Mouse (Mus musculus) C2C12 (cell line): ENCODE results near the gene Sh3rf3. TPM values are rescaled to one million over a fixed set of nuclear protein-coding genes. Genes with fewer than 3 reads are reported as not detected.

Experiments used
- H3K27me3 ChIP-seq: one replicate; pipeline ENCODE4 v1.6.1; 2011; ENCODE audit not compliant: control insufficient read depth, insufficient read depth, insufficient read length
- H3K36me3 ChIP-seq: one replicate; pipeline ENCODE4 v1.6.1; 2011; ENCODE audit not compliant: control insufficient read depth, insufficient read depth
- H3K4me3 ChIP-seq: one replicate; pipeline ENCODE4 v1.5.1; 2011; ENCODE audit warnings: mild to moderate bottlenecking, control low read depth; ENCODE audit not compliant: poor library complexity, insufficient read depth, severe bottlenecking
- H3K79me2 ChIP-seq: one replicate; pipeline ENCODE4 v1.6.1; 2011; ENCODE audit not compliant: control insufficient read depth, insufficient read depth
- H3K79me3 ChIP-seq: one replicate; pipeline ENCODE4 v1.6.1; 2011; ENCODE audit warnings: low read depth, control low read depth
- H3ac ChIP-seq: one replicate; pipeline ENCODE3; 2011; ENCODE audit warnings: low read depth; ENCODE audit not compliant: control insufficient read depth, insufficient read length
- CEBPB ChIP-seq: IDR thresholded peaks from one replicate; pipeline ENCODE4 v1.6.1; 2011; ENCODE audit warnings: low read depth, mild to moderate bottlenecking, control low read depth, moderate library complexity
- CTCF ChIP-seq: IDR thresholded peaks from one replicate; pipeline ENCODE4 v1.5.1; 2011; ENCODE audit not compliant: control insufficient read depth, insufficient read depth, insufficient read length
- FOSL1 ChIP-seq: IDR thresholded peaks from one replicate; pipeline ENCODE4 v1.8.0; 2011; ENCODE audit warnings: mild to moderate bottlenecking, low read length; ENCODE audit not compliant: poor library complexity, insufficient read depth, severe bottlenecking
- MAX ChIP-seq: IDR thresholded peaks from one replicate; pipeline ENCODE4 v1.6.1; 2011; ENCODE audit warnings: mild to moderate bottlenecking, control low read depth
- MYOD1 ChIP-seq: IDR thresholded peaks from one replicate; pipeline ENCODE4 v1.6.1; 2011; ENCODE audit warnings: low read depth; ENCODE audit not compliant: control insufficient read depth, insufficient read length
- MYOG ChIP-seq: IDR thresholded peaks from one replicate; pipeline ENCODE4 v1.6.1; 2011; ENCODE audit not compliant: control insufficient read depth, insufficient read length; ENCODE audit errors: extremely low read depth
- USF1 ChIP-seq: IDR thresholded peaks from one replicate; pipeline ENCODE4 v1.6.1; 2011; ENCODE audit warnings: low read depth, mild to moderate bottlenecking, control low read depth, moderate library complexity
- polyA plus RNA-seq: library from polyadenylated mRNA; unstranded; fragments of >200 nt; fragmentation: generic; extraction: Trizol; gene quantifications from one replicate; pipeline ENCODE4 v1.2.1, GENCODE M21; 2012; ENCODE audit warnings: missing spikeins

Gene Sh3rf3
- polyA plus RNA-seq, 1 experiment: 0.14 TPM

DNA sequence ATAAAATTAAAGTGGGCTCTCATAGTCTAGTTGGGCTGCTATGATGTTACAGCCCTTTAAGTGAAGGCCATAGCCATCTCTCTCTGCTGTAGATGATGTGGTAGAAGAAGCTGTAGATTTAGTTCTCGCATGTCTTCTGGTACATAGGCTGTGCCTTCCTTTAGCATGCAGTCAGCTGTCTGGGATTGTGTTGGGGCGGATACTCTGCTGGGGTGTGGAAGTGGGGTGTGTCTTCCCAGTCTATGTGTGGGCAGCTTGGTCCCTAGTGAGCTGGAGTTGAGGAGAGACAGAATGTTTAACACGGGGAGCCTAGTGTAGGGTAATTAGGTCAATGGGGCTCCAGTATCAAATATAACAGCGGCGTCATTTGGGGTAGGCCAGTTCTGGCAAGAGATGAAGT is 82.3 kb downstream of the Sh3rf3 start:
- no peak overlapping the region for H3ac ChIP-seq
- H3K36me3 ChIP-seq: no peaks in the 10 kb centered on the region
- H3K79me3 ChIP-seq: no peaks in the 10 kb centered on the region
- H3K79me2 ChIP-seq: no peaks in the 10 kb centered on the region
- TF ChIP-seq CTCF: no peak
- TF ChIP-seq MYOG: no peak
- TF ChIP-seq FOSL1: no peak
- H3K27me3 ChIP-seq: no peaks in the 10 kb centered on the region
- H3K4me3 ChIP-seq: no peak overlapping the region

DNA sequence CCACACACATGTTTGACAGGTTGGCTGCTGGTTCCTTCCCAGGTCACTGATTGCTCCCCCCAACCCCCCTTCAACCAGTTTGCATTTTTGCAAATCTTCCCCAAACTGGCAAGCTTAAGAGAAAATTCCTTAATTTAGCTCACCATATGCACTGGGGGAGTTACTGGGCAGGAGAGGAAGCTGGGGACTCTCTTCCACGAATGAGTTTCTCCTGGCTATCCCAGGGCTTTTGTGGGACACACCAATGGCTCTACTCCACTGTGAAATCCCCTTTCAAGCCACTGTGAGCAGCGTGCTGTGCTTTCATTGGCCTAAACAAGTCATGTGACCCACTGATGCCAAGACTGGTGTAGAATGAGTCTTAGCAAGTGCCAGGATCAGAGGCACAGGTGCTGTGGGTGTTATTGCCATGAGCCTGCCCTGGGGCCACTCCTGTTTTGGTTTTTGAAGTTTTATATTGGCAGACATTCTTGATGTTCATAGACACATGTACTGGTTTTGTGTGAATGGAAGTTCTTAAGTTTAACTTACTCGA is 83.9 kb downstream of the Sh3rf3 start:
- TF ChIP-seq MAX: no peak
- no peak for TF ChIP-seq USF1
- TF ChIP-seq CEBPB: no peak
- no peak for TF ChIP-seq MYOG
- TF ChIP-seq CTCF: no peak
- no peak for TF ChIP-seq MYOD1
- no peak for TF ChIP-seq FOSL1

DNA sequence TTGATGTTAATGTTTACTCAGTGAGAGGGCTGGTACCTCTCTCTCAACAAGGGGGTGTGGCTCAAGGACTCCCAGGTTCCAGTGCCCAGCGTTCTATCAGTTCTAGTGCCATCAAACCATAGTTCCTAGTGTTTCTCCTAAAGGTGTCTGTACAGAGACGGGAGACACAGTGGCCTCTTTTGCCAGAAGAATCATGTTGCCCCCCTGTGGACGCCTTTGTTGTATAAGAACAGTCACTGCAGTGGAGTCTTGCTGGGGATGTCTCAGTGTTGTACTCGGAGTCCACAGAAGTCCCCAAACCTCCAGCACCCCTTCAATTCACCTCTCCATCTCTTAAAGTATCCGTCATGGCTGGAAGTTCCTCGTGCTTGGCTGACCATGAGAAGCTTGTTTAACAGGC is 92.1 kb downstream of the Sh3rf3 start:
- H3K36me3 ChIP-seq: no peaks in the 10 kb centered on the region
- no peaks in the 10 kb centered on the region for H3K27me3 ChIP-seq
- no peaks in the 10 kb centered on the region for H3K79me3 ChIP-seq
- H3ac ChIP-seq: no peak overlapping the region
- TF ChIP-seq CTCF (no peak), MYOG (no peak), MYOD1 (no peak), USF1 (no peak), CEBPB (no peak), FOSL1 (no peak), MAX (no peak)
- no peak overlapping the region for H3K4me3 ChIP-seq
- no peaks in the 10 kb centered on the region for H3K79me2 ChIP-seq

More for the DNA sequence above, 83.9 kb downstream of the Sh3rf3 start:
- H3K27me3 ChIP-seq: no peaks in the 10 kb centered on the region
- no peak overlapping the region for H3K4me3 ChIP-seq
- H3ac ChIP-seq: no peak overlapping the region
- no peaks in the 10 kb centered on the region for H3K79me2 ChIP-seq
- H3K36me3 ChIP-seq: no peaks in the 10 kb centered on the region
- H3K79me3 ChIP-seq: no peaks in the 10 kb centered on the region

DNA sequence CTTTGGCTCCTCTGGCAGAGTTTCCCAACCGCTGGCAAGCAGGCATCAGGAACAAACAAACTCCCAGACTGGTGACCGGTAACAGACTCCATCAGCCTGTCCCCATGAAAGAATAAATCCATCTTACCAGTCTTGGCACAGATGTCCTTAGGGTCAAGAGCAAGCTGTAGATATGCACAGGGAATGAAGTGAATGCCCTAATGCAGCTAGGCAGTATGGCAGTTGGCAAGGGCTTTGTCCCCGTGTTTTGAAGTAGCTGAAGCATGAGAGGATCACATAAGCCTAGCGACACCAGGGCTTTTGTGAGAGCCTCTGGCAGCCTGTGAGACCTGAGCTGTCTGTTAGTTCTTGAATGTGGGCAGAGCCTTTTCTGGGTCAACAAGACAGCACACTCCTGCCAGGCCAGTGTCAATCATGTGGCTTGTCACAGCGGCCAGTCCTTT is 93.9 kb downstream of the Sh3rf3 start:
- H3K36me3 ChIP-seq: no peaks in the 10 kb centered on the region
- H3K27me3 ChIP-seq: no peaks in the 10 kb centered on the region
- no peaks in the 10 kb centered on the region for H3K79me2 ChIP-seq
- no peak overlapping the region for H3K4me3 ChIP-seq
- H3K79me3 ChIP-seq: no peaks in the 10 kb centered on the region
- TF ChIP-seq FOSL1: no peak
- no peak for TF ChIP-seq USF1
- no peak for TF ChIP-seq CEBPB
- no peak for TF ChIP-seq MAX
- TF ChIP-seq CTCF: no peak
- no peak for TF ChIP-seq MYOG
- TF ChIP-seq MYOD1: no peak
- no peak overlapping the region for H3ac ChIP-seq

DNA sequence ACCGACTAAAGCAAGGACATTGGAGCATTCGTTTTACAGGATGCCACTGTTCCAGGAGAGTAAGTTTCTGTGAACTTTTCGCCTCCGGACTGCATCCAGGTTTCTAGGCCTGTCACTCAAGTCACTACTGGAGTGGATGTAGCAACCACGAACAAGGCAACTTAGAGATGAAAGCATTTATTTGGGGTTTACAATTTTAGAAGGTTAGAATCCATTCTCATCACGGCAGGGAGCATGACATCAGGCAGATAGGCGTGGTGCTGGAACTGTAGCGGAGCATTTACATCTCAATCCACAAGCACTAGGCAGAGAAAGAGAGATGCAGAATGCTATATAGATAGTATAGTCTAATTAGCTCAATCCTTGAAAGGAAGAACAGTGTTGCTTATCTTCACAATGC is 95.3 kb downstream of the Sh3rf3 start:
- H3K79me3 ChIP-seq: no peaks in the 10 kb centered on the region
- no peaks in the 10 kb centered on the region for H3K27me3 ChIP-seq
- H3K4me3 ChIP-seq: no peak overlapping the region
- TF ChIP-seq MYOG (no peak), USF1 (no peak), CEBPB (no peak), MAX (no peak), FOSL1 (no peak), CTCF (no peak), MYOD1 (no peak)
- no peaks in the 10 kb centered on the region for H3K79me2 ChIP-seq
- no peak overlapping the region for H3ac ChIP-seq
- no peaks in the 10 kb centered on the region for H3K36me3 ChIP-seq
